Comparison of ENCODE assay signal across 8 mouse cellular contexts in genomic region chr9:31281663-31282015, GRCm38 (mm10). TPM values are rescaled to one million over a fixed set of nuclear protein-coding genes. Genes with fewer than 3 reads are reported as not detected.
DNase-seq lines count a peak whose midpoint lies in the region; ATAC-seq and TF ChIP-seq lines count a peak whose summit lies in the region.

No protein-coding gene starts in this region.

- ATAC-seq in forebrain, embryonic 14.5 days = no peak
- no peak for ATAC-seq in midbrain, embryonic 13.5 days

- peak overlapping the region; percentile 75 for H3K4me2 ChIP-seq in forebrain, embryonic 14.5 days (ENCODE audit: low read length)
- peak overlapping the region; percentile 71 for H3K4me2 ChIP-seq in midbrain, embryonic 13.5 days (replicated peaks)

- 12% methylated on average over 11 of the region's 11 CpGs for WGBS in heart, adult 2 months
- 1% methylated on average over 11 of the region's 11 CpGs for WGBS in forebrain, embryonic 14.5 days
- 8% methylated on average over 11 of the region's 11 CpGs for WGBS in limb, embryonic 10.5 days
- WGBS in midbrain, embryonic 13.5 days = 1% methylated on average over 11 of the region's 11 CpGs

- TF ChIP-seq EP300 in heart, adult 2 months (IDR thresholded peaks at IDR 0.05; ENCODE audit: insufficient read depth, low read depth, low read length) = no peak

- peak overlapping the region; percentile 91 for H3K4me3 ChIP-seq in heart, adult 2 months
- H3K4me3 ChIP-seq in forebrain, embryonic 14.5 days (ENCODE audit: low read depth, low read length) = peak overlapping the region; percentile 85
- peak overlapping the region; percentile 91 for H3K4me3 ChIP-seq in limb, embryonic 10.5 days
- H3K4me3 ChIP-seq in midbrain, embryonic 13.5 days (replicated peaks) = peak overlapping the region; percentile 84

- no peak for TF ChIP-seq CTCF in heart, adult 2 months (IDR thresholded peaks at IDR 0.05)

- no peaks in the 10 kb centered on the region for H3K27me3 ChIP-seq in heart, adult 2 months (ENCODE audit: control insufficient read depth, insufficient read depth, low read length)
- H3K27me3 ChIP-seq in forebrain, embryonic 14.5 days (replicated peaks; ENCODE audit: control insufficient read depth, insufficient read depth, low read length) = no peaks in the 10 kb centered on the region
- H3K27me3 ChIP-seq in limb, embryonic 10.5 days (ENCODE audit: low read depth, poor library complexity, severe bottlenecking) = no peaks in the 10 kb centered on the region
- H3K27me3 ChIP-seq in midbrain, embryonic 13.5 days = no peaks in the 10 kb centered on the region

- H3K36me3 ChIP-seq in heart, adult 2 months (ENCODE audit: control insufficient read depth, insufficient read depth, low read length) = no peaks in the 10 kb centered on the region
- no peaks in the 10 kb centered on the region for H3K36me3 ChIP-seq in forebrain, embryonic 14.5 days (ENCODE audit: control insufficient read depth, insufficient read depth, low read length)
- H3K36me3 ChIP-seq in limb, embryonic 10.5 days = peaks cover 6% of the 10 kb centered on the region
- H3K36me3 ChIP-seq in midbrain, embryonic 13.5 days = 0 out of 2 replicates have a peak, but pooled peaks cover 4% of the 10 kb centered on the region

- peak overlapping the region; percentile 99 for H3K27ac ChIP-seq in heart, adult 2 months
- peak overlapping the region; percentile 100 for H3K27ac ChIP-seq in forebrain, embryonic 14.5 days (ENCODE audit: low read depth, low read length)
- peak overlapping the region; percentile 100 for H3K27ac ChIP-seq in limb, embryonic 10.5 days
- H3K27ac ChIP-seq in midbrain, embryonic 13.5 days = peak overlapping the region; percentile 100

- no peak for TF ChIP-seq POLR2A in heart, adult 2 months (IDR thresholded peaks at IDR 0.05; ENCODE audit: insufficient read depth, low read depth, low read length)

- H3K9ac ChIP-seq in heart, adult 2 months (ENCODE audit: low read depth, low read length) = peak overlapping the region; percentile 100
- peak overlapping the region; percentile 100 for H3K9ac ChIP-seq in forebrain, embryonic 14.5 days (ENCODE audit: low read length)
- peak overlapping the region; percentile 98 for H3K9ac ChIP-seq in midbrain, embryonic 13.5 days (replicated peaks)

- intact Hi-C loops in heart, adult 2 months (cut with DNase I) = loop anchor here (5.0 kb wide), 3 partner anchors 106 to 249 kb away; partner anchors contain the start of genes Nfrkb and Zbtb44

- H3K4me1 ChIP-seq in heart, adult 2 months (ENCODE audit: control insufficient read depth, insufficient read depth, low read length) = peaks cover 7% of the 10 kb centered on the region
- H3K4me1 ChIP-seq in forebrain, embryonic 14.5 days (ENCODE audit: control insufficient read depth, insufficient read depth, low read length) = peaks cover 16% of the 10 kb centered on the region
- H3K4me1 ChIP-seq in limb, embryonic 10.5 days = peaks cover 25% of the 10 kb centered on the region
- peaks cover 32% of the 10 kb centered on the region for H3K4me1 ChIP-seq in midbrain, embryonic 13.5 days (replicated peaks)

- no peaks in the 10 kb centered on the region for H3K79me2 ChIP-seq in heart, adult 2 months (replicated peaks; ENCODE audit: control insufficient read depth, insufficient read depth, low read length)

- no peak for DNase-seq in heart, adult 2 months
- DNase-seq in heart, adult 9 months (ENCODE audit: low spot score in 2 of 2) = no peak
- DNase-seq in R1 (ENCODE audit: low read depth, low spot score) = peak; percentile 53
- DNase-seq in forebrain, embryonic 14.5 days (ENCODE audit: low spot score) = peak; percentile 54
- peak; percentile 60 for DNase-seq in limb, embryonic 10.5 days (ENCODE audit: low spot score)
- peak; percentile 54 for DNase-seq in thymus, postnatal 14 days
- no peak for DNase-seq in layer of hippocampus, adult 9-11 months

- H3K9me3 ChIP-seq in forebrain, embryonic 14.5 days (replicated peaks; ENCODE audit: control insufficient read depth, low read length) = no peaks in the 10 kb centered on the region
- H3K9me3 ChIP-seq in limb, embryonic 10.5 days (replicated peaks) = no peaks in the 10 kb centered on the region
- H3K9me3 ChIP-seq in midbrain, embryonic 13.5 days = no peaks in the 10 kb centered on the region

RNA-seq across cellular contexts. Expression of gene Prdm10, which starts 1.3 kb away (rescaled TPM):
- 1 to 10 TPM; 5.1 to 5.4 TPM for total RNA-seq in heart, adult 2 months (2021)
- polyA plus RNA-seq in heart, adult 2 months (2012; rRNA removed) = 4.8 and 5.7 TPM in 2 replicates
- polyA plus RNA-seq in forebrain, embryonic 14.5 days (2014; fragmentation: Nextera tagmentation; extraction: Ambion mirVana) = 7.3 and 9.7 TPM in 2 replicates
- polyA plus RNA-seq in limb, embryonic 10.5 days (2016; fragmentation: Nextera tagmentation; extraction: Ambion mirVana) = 7.3 and 7.5 TPM in 2 replicates
- polyA plus RNA-seq in midbrain, embryonic 13.5 days (2015; fragmentation: Nextera tagmentation; extraction: Ambion mirVana) = 9.1 and 9.5 TPM in 2 replicates

Comparison
In these comparisons a context has a peak if more than half of its experiments do, and no peak if none do; other contexts are left out.
1. DNase-seq: peak in R1 (single experiment), forebrain, embryonic 14.5 days (single experiment), limb, embryonic 10.5 days (single experiment) and thymus, postnatal 14 days (single experiment); none in heart, adult 2 months (0 of 2), heart, adult 9 months (0 of 2) and layer of hippocampus, adult 9-11 months (single experiment).
2. Peak in every context shown above with its lines, with median percentiles within 50 percentile points of each other: H3K27ac ChIP-seq, H3K4me3 ChIP-seq and H3K9ac ChIP-seq.